Mouse (Mus musculus) lung, postnatal 36 days (tissue): ENCODE data around the gene Gkap1.

Experiments used
- DNase-seq: peaks from one replicate; pipeline ENCODE4 v3.0.0; 2022; ENCODE audit warnings: mixed read lengths

Gkap1 gene

GRCm38 (mm10) chr13:58275599-58275998 lies at the start of gene Gkap1:
Gkap1 (minus strand) TSS chr13:58275699.
- no peak for DNase-seq

- DNase-seq = no peak
Measured at GRCm38 (mm10) chr13:58317768-58318167, 42.3 kb upstream of the Gkap1 start.

GRCm38 (mm10) chr13:58314991-58315390 lies 39.5 kb upstream of the Gkap1 start:
- no peak for DNase-seq

GRCm38 (mm10) chr13:58313758-58314157 lies 38.3 kb upstream of the Gkap1 start:
- DNase-seq = no peak

GRCm38 (mm10) chr13:58311351-58311750 lies 35.9 kb upstream of the Gkap1 start:
- peak; percentile 16 for DNase-seq

GRCm38 (mm10) chr13:58309499-58309898 lies 34.0 kb upstream of the Gkap1 start:
- DNase-seq = no peak

GRCm38 (mm10) chr13:58307453-58307852 lies 32.0 kb upstream of the Gkap1 start:
- no peak for DNase-seq

GRCm38 (mm10) chr13:58305230-58305629 lies 29.7 kb upstream of the Gkap1 start:
- no peak for DNase-seq

GRCm38 (mm10) chr13:58302421-58303145 lies 27.1 kb upstream of the Gkap1 start:
- no peak for DNase-seq

GRCm38 (mm10) chr13:58301961-58302360 lies 26.5 kb upstream of the Gkap1 start:
- no peak for DNase-seq

- DNase-seq = no peak
Measured at GRCm38 (mm10) chr13:58298756-58299155, 23.3 kb upstream of the Gkap1 start.

GRCm38 (mm10) chr13:58295582-58295981 lies 20.1 kb upstream of the Gkap1 start:
- DNase-seq = no peak

- no peak for DNase-seq
Measured at GRCm38 (mm10) chr13:58292811-58293210, 17.3 kb upstream of the Gkap1 start.

GRCm38 (mm10) chr13:58289308-58289707 lies 13.8 kb upstream of the Gkap1 start:
- DNase-seq = no peak

GRCm38 (mm10) chr13:58287822-58288221 lies 12.3 kb upstream of the Gkap1 start:
- peak; percentile 81 for DNase-seq

GRCm38 (mm10) chr13:58283466-58283865 lies 8.0 kb upstream of the Gkap1 start:
- DNase-seq = no peak

- DNase-seq = no peak
Measured at GRCm38 (mm10) chr13:58281936-58282335, 6.4 kb upstream of the Gkap1 start.

- DNase-seq = no peak
Measured at GRCm38 (mm10) chr13:58280528-58280927, 5.0 kb upstream of the Gkap1 start.

GRCm38 (mm10) chr13:58276256-58276655 lies 757 bp upstream of the Gkap1 start:
- DNase-seq = no peak

- no peak for DNase-seq
Measured at GRCm38 (mm10) chr13:58275076-58275475, 423 bp downstream of the Gkap1 start.

GRCm38 (mm10) chr13:58274259-58274991 lies 1.1 kb downstream of the Gkap1 start:
- DNase-seq = peak; percentile 77

- peak; percentile 29 for DNase-seq
Measured at GRCm38 (mm10) chr13:58273411-58274258, 1.9 kb downstream of the Gkap1 start.

- no peak for DNase-seq
Measured at GRCm38 (mm10) chr13:58266864-58267263, 8.6 kb downstream of the Gkap1 start.
